Mouse (Mus musculus) heart, adult 2 months (tissue): ENCODE measurements at regions not wholly inside any gene's neighbourhood (a gene's known extent, or its start where the extent isn't known, plus 50 kb on each side); places are given as distances from the start of the nearest gene placed in this dataset.

Source experiments
- CTCF ChIP-seq: fragments of 200-600 bp; IDR thresholded peaks from 2 replicates; pipeline ENCODE4 v1.8.1; 2022; ENCODE audit warnings: antibody characterized with exemption, mild to moderate bottlenecking, moderate library complexity
- EP300 ChIP-seq: fragments of 200-500 bp; IDR thresholded peaks from 2 replicates; pipeline ENCODE4 v1.6.1; 2011; ENCODE audit warnings: low read depth, low read length, control low read depth; ENCODE audit not compliant: insufficient read depth
- POLR2A ChIP-seq: fragments of 200-500 bp; IDR thresholded peaks from 2 replicates; pipeline ENCODE4 v1.6.1; 2011; ENCODE audit warnings: mild to moderate bottlenecking, low read depth, low read length, control low read depth; ENCODE audit not compliant: insufficient read depth

DNA sequence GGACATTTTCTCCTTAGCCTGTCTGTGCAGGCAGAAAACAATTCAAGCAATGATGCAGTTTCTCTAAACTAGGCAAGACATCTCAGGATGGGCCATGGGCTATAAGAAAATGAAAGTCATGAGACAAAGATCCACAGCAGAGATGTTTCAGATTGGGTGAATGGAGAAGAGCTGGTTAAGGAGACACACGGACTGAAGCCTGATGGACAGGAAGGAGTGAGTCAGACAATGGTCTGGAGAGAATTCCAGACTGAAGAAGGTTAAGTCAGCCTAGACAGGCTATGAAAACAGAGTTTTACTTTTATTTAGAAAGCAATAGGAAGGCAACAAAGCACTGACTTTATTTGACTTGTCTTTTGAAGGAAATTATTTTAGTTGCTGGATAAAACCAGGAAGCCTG, 137.5 kb upstream of the Il6 start:
- TF ChIP-seq CTCF = no peak
- TF ChIP-seq EP300 = no peak
- TF ChIP-seq POLR2A = no peak
